Mouse (Mus musculus): ENCODE measurements around the gene Myl6b.

GRCm38 (mm10) chr10:128457676-128458075 is 40.8 kb downstream of the Myl6b start:
- TF ChIP-seq POLR2A (IDR thresholded peaks at IDR 0.05; ENCODE audit: borderline replicate concordance, extremely low read depth, insufficient read depth, insufficient read length, poor library complexity, severe bottlenecking) (no peak), CTCF (IDR thresholded peaks at IDR 0.05; ENCODE audit: borderline replicate concordance, extremely low read depth, insufficient read depth, insufficient read length) (no peak)
